Mouse (Mus musculus) hematopoietic stem cell, adult 5-6 weeks (primary cell): Measurements from ENCODE around the gene Fam83f. TPM values are rescaled to one million over a fixed set of nuclear protein-coding genes. Genes with fewer than 3 reads are reported as not detected.
A peak's percentile ranks its signal among the peaks of the same experiment; 100 is the strongest.
"Not testable (repeated sequence)": the region's sequence is repeated elsewhere in the genome, so short reads cannot be mapped to it uniquely, and the experiment has no call there.

Experiments
- ATAC-seq, 2 experiments: fragments of 125-278 bp in 1 of 2; replicated peaks in 1 of 2; 2 replicates each; pipeline ENCODE4 v1.8.0; 2016 to 2017; ENCODE audit warnings: inconsistent platforms in 2 of 2, mild to moderate bottlenecking in 2 of 2, moderate number of reproducible peaks in 2 of 2, low read depth in 1 of 2, moderate TSS enrichment in 1 of 2; ENCODE audit not compliant: low FRiP score in 2 of 2, poor library complexity in 2 of 2, severe bottlenecking in 2 of 2, insufficient read depth in 1 of 2, low TSS enrichment in 1 of 2
- total RNA-seq: library from RNA; stranded (forward); fragments of 172-1452, 232-1000 nt; gene quantifications from 2 replicates; pipeline ENCODE4 v1.2.3, GENCODE M21; 2017

Fam83f gene
- total RNA-seq, 1 experiment from 2014 or later, result 0.25 TPM

GRCm38 (mm10) chr15:80721861-80722260 lies 50.2 kb downstream of the Fam83f start:
- no peak for ATAC-seq

DNA sequence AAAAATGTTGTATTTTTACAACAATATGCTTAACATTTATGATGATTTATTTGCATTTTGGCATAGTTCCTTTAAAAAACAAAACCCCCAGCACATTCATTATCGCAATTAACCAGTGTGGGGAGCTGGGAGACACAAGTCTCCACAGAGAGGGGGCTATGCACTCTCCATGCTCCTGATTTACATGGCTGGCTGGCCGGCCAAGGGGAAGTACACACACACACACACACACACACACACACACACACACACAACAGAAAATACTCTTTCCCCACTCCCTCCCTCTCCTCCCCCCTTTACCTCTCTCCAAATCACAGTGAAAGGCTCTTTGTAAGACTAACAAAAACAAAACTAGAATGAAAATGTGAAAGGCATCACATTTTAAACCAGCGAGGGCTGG lies 50.7 kb downstream of the Fam83f start:
- no peak for ATAC-seq

DNA sequence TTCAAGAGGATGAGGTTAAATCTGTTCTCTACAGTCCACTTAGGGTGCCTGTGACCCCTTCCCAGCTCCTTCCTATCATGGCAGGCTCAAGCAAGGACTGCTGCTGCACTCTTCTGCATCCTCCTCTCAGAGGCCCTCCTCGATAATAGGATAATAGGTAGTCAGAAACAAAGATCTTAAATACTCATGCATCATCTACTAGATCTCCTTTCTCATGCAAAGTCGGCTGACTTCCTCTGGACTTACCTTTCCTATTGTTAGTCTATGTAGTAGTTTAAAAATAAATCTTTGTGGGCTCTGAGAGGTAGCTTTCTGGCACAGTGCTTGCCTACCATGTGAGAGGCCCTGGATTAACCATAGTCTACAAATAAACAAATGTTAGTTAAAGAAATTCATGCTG lies 57.8 kb downstream of the Fam83f start:
- ATAC-seq, result no peak

- no peak for ATAC-seq
Measured at GRCm38 (mm10) chr15:80731043-80731442, 59.4 kb downstream of the Fam83f start.

- no peak for ATAC-seq
Measured at GRCm38 (mm10) chr15:80731511-80731910, 59.9 kb downstream of the Fam83f start.

DNA sequence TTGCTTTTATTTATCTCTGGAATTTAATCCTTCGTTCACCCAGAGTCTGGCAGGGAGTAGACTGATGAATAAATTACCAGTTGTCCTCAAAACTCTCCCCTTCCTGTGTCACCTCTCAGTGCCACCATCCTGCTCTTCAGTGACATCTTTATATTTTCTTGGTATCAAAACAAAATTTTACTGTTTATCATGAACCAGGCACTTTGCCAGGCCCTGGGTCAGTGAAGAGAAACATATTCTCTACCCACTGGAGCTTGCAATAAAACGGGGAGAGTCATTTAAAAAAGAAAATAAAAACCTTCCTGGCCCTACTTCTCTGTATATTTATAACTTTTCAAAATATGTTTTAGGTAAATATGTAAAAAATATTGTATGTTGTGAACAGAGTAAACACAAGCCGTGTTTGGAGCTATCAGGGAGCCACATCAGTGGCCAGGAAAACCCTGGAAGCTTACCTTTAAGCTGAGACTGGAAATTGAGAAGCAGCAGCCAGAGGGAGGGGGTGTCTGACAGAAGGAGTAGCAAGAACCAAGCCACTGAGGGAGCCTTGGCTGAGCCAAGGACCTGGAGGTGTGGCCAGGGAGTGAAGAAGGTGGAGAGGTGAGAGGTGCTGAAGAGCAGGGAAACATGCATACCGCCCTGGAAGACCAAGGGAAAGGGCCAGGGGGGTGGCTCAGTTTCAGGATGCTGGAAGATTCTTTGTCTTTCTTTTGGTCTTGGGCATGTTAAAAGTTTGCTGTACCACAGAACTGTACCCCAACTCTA lies 60.8 kb downstream of the Fam83f start:
- no peak for ATAC-seq

DNA sequence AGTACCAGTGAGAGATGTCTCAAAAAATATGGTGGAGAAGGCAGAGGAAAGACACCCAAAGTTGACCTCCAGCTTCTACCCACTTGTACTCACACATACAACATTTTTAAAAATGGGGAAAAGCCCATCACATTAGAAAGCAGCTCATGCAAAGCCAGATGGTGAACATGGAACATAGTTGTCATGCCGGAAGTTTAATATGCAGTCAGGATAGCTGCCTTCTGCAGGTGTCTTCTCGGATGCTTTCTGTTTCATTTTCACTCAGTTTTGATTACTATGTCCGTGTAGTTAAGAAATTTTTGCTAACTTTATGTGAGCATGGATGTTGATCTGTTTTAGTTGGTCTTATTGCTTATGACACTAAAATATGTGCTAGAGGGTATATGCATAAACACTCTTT lies 63.7 kb downstream of the Fam83f start:
- ATAC-seq, result no peak

DNA sequence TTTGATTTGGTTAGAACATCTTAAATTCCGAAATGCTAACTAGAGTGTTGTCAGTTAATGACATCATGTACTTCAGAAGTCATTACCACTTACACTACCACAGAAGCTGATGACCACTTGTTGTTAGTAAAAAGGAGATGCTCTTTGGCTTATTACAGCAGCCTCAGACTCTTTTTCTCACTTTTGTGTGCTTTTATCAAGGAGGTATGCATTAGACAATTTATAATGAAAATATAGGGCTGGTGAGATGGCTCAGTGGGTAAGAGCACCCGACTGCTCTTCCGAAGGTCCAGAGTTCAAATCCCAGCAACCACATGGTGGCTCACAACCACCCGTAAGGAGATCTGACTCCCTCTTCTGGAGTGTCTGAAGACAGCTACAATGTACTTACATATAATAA lies 64.1 kb downstream of the Fam83f start:
- ATAC-seq, result not testable (repeated sequence)

DNA sequence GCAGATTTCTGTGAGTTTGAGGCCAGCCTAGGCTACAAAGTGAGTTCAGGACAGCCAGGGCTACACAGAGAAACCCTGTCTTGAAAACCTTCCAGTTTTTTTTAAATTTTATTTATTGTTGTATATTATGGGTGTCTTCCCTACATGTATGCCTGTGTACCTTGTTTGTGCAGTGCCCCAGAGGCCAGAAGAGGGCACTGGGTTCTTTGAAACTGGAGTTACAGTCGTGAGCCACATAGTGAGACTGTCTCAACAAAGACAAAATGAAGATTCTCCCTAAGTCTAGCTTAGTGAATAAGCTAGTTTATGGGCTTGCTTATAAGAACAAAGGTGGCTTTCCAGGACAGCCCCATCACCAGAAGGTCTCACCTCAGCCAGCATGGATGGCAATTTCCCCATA lies 64.9 kb downstream of the Fam83f start:
- ATAC-seq, result no peak

GRCm38 (mm10) chr15:80738244-80738643 lies 66.6 kb downstream of the Fam83f start:
- ATAC-seq, result no peak

DNA sequence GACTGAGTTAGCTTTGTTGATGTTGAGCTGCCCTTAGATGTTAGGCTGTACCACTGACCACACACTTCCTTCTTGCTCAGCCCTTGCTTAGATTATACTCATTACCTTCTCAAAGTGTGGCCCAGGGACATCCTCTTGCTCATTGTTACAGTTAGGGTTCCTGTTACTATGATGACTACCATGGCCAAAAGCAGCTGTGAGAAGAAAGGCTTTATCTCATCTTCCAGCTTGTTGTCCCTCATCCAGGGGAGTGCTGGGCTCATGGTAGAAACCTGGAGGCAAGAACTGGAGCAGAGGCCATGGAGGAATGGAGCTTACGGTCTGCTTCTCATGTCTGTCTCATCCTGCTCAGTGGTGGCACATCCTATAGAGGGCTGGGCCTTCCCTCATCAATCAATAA lies 68.3 kb downstream of the Fam83f start:
- no peak for ATAC-seq

DNA sequence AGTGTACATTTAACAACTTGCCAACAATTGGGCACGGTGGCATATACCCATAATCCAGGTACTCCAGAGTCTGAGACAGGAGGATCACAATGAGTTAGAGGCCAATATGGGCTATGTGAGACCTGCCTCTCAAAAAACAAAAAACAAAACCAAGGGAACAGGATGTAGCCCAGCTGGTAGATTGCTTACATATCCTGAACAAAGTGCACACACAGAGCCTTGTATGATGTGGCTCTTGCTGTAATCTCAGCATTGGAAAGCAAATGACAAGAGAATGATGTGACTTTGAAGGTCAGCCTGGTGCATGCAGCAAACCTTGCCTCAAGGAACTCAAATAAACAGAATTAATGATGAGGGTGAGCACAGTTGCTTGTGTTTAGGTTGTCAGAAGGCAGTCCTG lies 70.2 kb downstream of the Fam83f start:
- ATAC-seq, result no peak

- ATAC-seq, result peak; percentile 58 to 81; a peak in 3 of 4 replicates
Measured at GRCm38 (mm10) chr15:80742991-80743474, 71.4 kb downstream of the Fam83f start.

GRCm38 (mm10) chr15:80743606-80744005 lies 72.0 kb downstream of the Fam83f start:
- peak in 1 of 2 experiments; percentile 36; a peak in 1 of 4 replicates for ATAC-seq

- no peak for ATAC-seq
Measured at GRCm38 (mm10) chr15:80744667-80745422, 73.2 kb downstream of the Fam83f start.

GRCm38 (mm10) chr15:80748979-80749378 lies 77.3 kb downstream of the Fam83f start:
- no peak for ATAC-seq
